Mouse (Mus musculus) lung, adult 2 months (tissue): Measurements from ENCODE around the gene Tcerg1l. TPM values are rescaled to one million over a fixed set of nuclear protein-coding genes. Genes with fewer than 3 reads are reported as not detected.

Experiments
- DNase-seq: peaks from one replicate; pipeline ENCODE4 v3.0.0; 2022
- H3K4me1 ChIP-seq: fragments of 200-500 bp; 2 replicates; pipeline ENCODE4 v1.6.1; 2011; ENCODE audit warnings: low read length; ENCODE audit not compliant: control insufficient read depth, insufficient read depth
- H3K4me3 ChIP-seq: fragments of 200-500 bp; replicated peaks from 2 replicates; pipeline ENCODE3; 2011; ENCODE audit warnings: low read depth, mild to moderate bottlenecking, control low read depth, low read length; ENCODE audit errors: extremely low read depth
- CTCF ChIP-seq: fragments of 200-500 bp; IDR thresholded peaks from 2 replicates; pipeline ENCODE4 v1.5.1; 2011; ENCODE audit warnings: mild to moderate bottlenecking, low read length, control low read depth; ENCODE audit not compliant: insufficient read depth
- POLR2A ChIP-seq: fragments of 200-500 bp; IDR thresholded peaks from 2 replicates; pipeline ENCODE4 v1.6.1; 2011; ENCODE audit warnings: low read depth, mild to moderate bottlenecking, control low read depth, low read length, borderline replicate concordance; ENCODE audit errors: extremely low read depth
- WGBS: fragments of 180-500 bp; shearing (Covaris S2); methylation state at CpG from one replicate; pipeline ENCODE4 v1.1.7; 2018; 5-methylcytosine and 5-hydroxymethylcytosine counted together
- polyA plus RNA-seq: library from polyadenylated mRNA; depleted of rRNA; stranded (reverse); fragments of >200 nt; gene quantifications from 2 replicates; pipeline ENCODE4 v1.2.3, GENCODE M21; 2012

The Tcerg1l gene
- polyA plus RNA-seq, 1 experiment: 0.11 TPM

DNA sequence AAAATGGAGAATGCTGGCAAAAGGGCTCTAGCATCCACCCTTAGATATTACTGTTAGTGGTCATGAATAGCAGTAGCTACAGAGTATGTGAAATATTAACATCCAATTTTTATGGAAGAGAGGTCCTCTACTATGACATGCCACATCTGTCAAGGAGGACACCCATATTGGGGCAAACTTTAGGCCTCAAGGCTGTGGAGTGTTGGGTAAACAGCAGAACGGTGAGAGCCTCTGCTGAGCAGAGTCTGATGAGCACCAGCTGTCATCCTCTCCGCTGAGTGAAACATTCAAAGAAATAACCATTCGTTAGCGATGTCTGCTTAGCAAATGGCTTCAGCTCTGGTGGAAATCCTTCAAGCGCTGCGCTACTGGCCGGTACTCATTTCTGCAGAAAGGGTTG is 30.0 kb downstream of the Tcerg1l start:
- H3K4me3 ChIP-seq: no peak overlapping the region
- WGBS: 53% methylated on average over 7 of the region's 7 CpGs
- TF ChIP-seq POLR2A (no peak), CTCF (no peak)
- no peak for DNase-seq
- H3K4me1 ChIP-seq: no peaks in the 10 kb centered on the region

- WGBS: 28% methylated on average over 8 of the region's 8 CpGs
Measured at GRCm38 (mm10) chr7:138365519-138365918, 32.0 kb downstream of the Tcerg1l start.

DNA sequence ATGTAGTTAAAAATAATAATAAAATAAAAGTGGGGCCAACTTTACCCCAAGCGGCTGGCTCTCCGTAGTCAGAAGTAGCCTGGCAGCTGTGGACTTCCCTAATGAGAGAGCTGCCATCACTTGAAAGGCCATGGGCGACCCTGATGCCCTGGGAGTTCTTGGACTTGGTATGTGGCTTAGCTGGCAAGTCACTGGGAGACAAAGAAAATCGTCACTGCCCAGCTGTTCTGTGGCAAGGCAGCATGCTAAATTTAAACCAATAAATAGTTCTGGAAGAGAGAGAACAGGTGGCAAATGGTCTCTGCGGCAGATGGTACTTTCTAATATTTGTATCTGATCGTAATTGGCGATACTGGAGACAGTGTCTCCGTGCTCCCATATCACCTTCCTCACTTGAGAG is 40.1 kb downstream of the Tcerg1l start:
- WGBS: 56% methylated on average over 8 of the region's 8 CpGs
- H3K4me1 ChIP-seq: no peaks in the 10 kb centered on the region
- H3K4me3 ChIP-seq: no peak overlapping the region
- no peak for DNase-seq
- TF ChIP-seq CTCF (no peak), POLR2A (no peak)

More at GRCm38 (mm10) chr7:138365519-138365918, 32.0 kb downstream of the Tcerg1l start:
- Histone ChIP-seq H3K4me1 (no peaks in the 10 kb centered on the region), H3K4me3 (no peak overlapping the region)
- DNase-seq: no peak
- TF ChIP-seq CTCF (no peak), POLR2A (no peak)

DNA sequence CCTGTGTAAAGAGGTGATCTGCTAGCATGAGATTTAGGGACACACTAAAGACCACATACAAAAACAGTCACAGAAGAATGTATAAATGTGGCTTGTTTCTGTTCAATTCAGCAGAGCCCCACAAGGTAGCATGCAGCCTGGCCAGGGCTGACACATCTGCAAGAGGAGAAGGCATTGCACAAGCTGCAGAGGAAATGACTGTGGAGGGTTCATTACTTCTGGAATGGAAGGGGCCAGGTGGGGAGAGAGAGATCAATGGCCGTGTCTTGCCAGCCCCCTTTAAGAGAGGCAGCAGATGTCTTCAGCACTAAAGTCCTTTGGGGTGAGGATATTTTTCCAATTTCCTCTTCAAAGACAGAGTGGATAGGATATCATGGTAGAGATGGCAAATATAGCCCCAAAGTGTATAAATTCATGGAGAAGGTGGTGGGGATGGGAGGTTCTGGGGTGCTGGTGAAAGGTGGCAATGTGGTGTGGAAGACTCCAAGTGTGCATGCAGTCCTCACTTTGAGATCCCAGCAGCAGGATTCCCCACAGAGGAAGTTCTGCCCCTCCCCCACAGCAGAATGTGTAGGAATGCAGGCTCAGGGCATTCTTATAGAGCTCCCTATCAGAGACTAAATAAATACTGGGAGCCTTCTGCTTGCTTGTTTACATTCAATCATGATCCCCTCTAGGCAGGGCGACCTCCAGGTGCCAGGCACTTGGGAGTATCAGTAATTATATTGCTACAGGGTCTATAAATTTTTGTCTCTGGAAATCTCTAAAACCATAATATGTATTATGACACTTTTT is 40.7 kb downstream of the Tcerg1l start:
- Histone ChIP-seq H3K4me1 (no peaks in the 10 kb centered on the region), H3K4me3 (no peak overlapping the region)
- DNase-seq: no peak
- 14% methylated on average over 2 of the region's 2 CpGs for WGBS
- no peak for TF ChIP-seq CTCF
- no peak for TF ChIP-seq POLR2A

DNA sequence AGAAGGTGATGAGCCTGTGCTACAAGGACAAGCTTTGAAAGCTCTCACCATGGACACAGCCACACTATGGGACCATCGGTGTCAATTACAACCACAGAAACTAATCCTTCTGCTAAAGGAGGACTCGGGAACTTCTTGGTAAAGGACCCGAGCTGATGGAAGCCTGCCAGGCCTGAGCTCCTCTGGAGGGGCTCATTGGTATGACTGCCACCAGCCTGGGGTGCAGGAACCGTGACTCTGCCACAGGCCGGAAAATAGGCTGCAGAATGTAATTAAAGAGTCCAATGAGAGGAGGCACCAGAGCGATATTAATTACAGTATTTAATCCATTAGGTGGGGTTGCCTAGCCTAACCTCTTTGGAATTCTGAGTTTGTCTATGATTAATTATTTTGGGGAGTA is 52.1 kb downstream of the Tcerg1l start:
- TF ChIP-seq CTCF (no peak), POLR2A (no peak)
- 81% methylated on average over 6 of the region's 6 CpGs for WGBS
- Histone ChIP-seq H3K4me3 (no peak overlapping the region), H3K4me1 (no peaks in the 10 kb centered on the region)
- no peak for DNase-seq

- 70% methylated on average over 4 of the region's 4 CpGs for WGBS
- DNase-seq: no peak
- H3K4me3 ChIP-seq: no peak overlapping the region
- no peaks in the 10 kb centered on the region for H3K4me1 ChIP-seq
- TF ChIP-seq POLR2A (no peak), CTCF (no peak)
Measured at GRCm38 (mm10) chr7:138338451-138338850, 59.1 kb downstream of the Tcerg1l start.

- 44% methylated on average over 5 of the region's 5 CpGs for WGBS
- no peak overlapping the region for H3K4me3 ChIP-seq
- no peak for DNase-seq
- no peaks in the 10 kb centered on the region for H3K4me1 ChIP-seq
- no peak for TF ChIP-seq CTCF
- TF ChIP-seq POLR2A: no peak
Measured at GRCm38 (mm10) chr7:138337946-138338345, 59.6 kb downstream of the Tcerg1l start.

- no peak overlapping the region for H3K4me3 ChIP-seq
- H3K4me1 ChIP-seq: no peaks in the 10 kb centered on the region
- TF ChIP-seq CTCF: no peak
- TF ChIP-seq POLR2A: no peak
- DNase-seq: no peak
- WGBS: 68% methylated on average over 4 of the region's 4 CpGs
Measured at GRCm38 (mm10) chr7:138332504-138333168, 64.9 kb downstream of the Tcerg1l start.

- TF ChIP-seq POLR2A (no peak), CTCF (no peak)
- Histone ChIP-seq H3K4me1 (no peaks in the 10 kb centered on the region), H3K4me3 (no peak overlapping the region)
- no peak for DNase-seq
- 70% methylated on average over 3 of the region's 3 CpGs for WGBS
Measured at GRCm38 (mm10) chr7:138331266-138331665, 66.3 kb downstream of the Tcerg1l start.

DNA sequence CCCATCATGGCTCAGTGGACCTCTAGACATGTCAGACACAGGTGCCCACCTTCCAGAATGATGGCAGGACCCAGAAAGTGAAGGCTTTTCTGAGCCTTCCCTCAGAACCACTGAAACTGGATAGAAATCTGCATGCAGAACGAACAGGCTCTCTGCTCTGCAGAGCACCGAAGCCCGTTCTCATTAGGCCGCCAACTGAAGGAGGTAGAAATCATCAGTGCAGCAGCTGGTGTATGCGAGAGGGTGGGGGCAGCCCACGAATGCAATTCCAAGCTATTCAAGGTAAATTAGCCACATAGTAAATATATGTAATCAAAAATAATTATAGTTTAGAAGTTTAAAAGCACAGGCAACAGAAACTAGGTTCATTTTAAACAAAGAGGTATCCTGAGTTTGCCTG is 68.9 kb downstream of the Tcerg1l start:
- DNase-seq: no peak
- no peaks in the 10 kb centered on the region for H3K4me1 ChIP-seq
- no peak overlapping the region for H3K4me3 ChIP-seq
- TF ChIP-seq POLR2A (no peak), CTCF (no peak)
- 81% methylated on average over 6 of the region's 6 CpGs for WGBS
